Mouse (Mus musculus): Measurements from ENCODE around the gene Relch.

GRCm38 (mm10) chr1:105650650-105651049 is 13.0 kb upstream of the Relch start:
- no peak for TF ChIP-seq POLR2A (IDR thresholded peaks at IDR 0.05; ENCODE audit: borderline replicate concordance, extremely low read depth, low read depth, low read length)
- no peak for TF ChIP-seq CTCF (IDR thresholded peaks at IDR 0.05; ENCODE audit: insufficient read depth, low read length)

Measured in lung, adult 2 months (tissue).